Mouse (Mus musculus): ENCODE measurements at regions not wholly inside any gene's neighbourhood (a gene's known extent, or its start where the extent isn't known, plus 50 kb on each side); places are given as distances from the start of the nearest gene placed in this dataset.

DNA sequence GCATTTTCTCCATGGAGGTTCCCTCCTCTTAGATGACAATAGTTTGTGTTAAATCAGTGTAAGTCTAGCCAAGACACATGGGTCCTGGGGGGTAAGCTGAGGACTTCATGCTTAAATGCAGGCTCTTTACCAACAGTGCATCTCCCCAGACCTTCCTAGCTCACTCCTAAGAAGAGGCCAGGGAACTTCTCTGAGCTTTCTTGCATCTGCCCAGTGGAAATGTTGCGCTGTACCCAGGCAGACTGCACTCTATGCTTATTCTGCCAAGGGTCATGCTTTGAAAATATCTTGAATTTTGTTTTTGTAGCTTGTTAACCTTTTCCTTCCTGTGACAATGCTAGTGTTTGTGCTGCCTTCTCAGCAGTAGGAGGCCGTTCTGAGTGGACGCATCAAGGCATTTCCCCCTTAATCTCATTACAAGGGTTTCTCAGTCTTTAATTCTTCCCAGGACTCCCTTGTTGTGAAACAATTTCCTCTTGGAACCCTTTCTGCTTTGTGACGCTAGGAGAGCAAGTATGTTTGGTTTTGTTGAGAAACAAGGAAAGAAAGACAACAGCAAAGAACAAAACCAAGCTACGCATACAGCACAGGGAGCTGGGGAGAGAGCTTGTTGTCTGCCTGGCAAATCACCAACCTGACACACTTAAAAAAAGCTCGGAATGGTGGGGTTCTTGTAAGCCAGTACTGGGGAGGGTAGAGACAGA is 88.3 kb upstream of the Irf2bp2 start:
- H3K79me2 ChIP-seq (replicated peaks; ENCODE audit: control insufficient read depth, extremely low read depth, insufficient read depth, poor library complexity, severe bottlenecking): no peaks in the 10 kb centered on the region
- H3K27me3 ChIP-seq (replicated peaks): no peaks in the 10 kb centered on the region
- peaks cover 16 to 23% of the 10 kb centered on the region in 2 experiments; a peak in 3 of 4 replicates for H3K4me1 ChIP-seq (ENCODE audit: control insufficient read depth in 1 of 2, insufficient read depth in 2 of 2)
- no peak overlapping the region for H3K4me3 ChIP-seq (replicated peaks in 1 of 3; ENCODE audit: low read depth in 2 of 3, low read length in 2 of 3, poor library complexity in 1 of 3)
- dilution Hi-C loops (cut with MboI; ENCODE audit: extremely low pct_ligation_motif_present, extremely low pct_unique_long_range_greater_than_20kb, low sequenced_read_pairs) (no loop called here), in situ Hi-C loops (cut with MboI; ENCODE audit: low pct_ligation_motif_present, low pct_unique_long_range_greater_than_20kb, low sequenced_read_pairs) (no loop called here)
- no peak for DNase-seq (ENCODE audit: extremely low read depth)
- peaks cover 4% of the 10 kb centered on the region for H3K9me3 ChIP-seq (replicated peaks; ENCODE audit: low read length)
- no peaks in the 10 kb centered on the region for H3K36me3 ChIP-seq (replicated peaks in 1 of 2; ENCODE audit: control insufficient read depth in 1 of 2, insufficient read depth in 1 of 2, low read length in 1 of 2)
- H3K27ac ChIP-seq (ENCODE audit: insufficient read depth, low read depth): no peak overlapping the region
- H3K4me2 ChIP-seq (ENCODE audit: insufficient read depth, low read depth, poor library complexity, severe bottlenecking): no peak overlapping the region
- TF ChIP-seq E2F4 (IDR thresholded peaks at IDR 0.05; ENCODE audit: insufficient replicate concordance, low read depth, low read length) (no peak), MAX (IDR thresholded peaks at IDR 0.05; ENCODE audit: low read length) (no peak), POLR2A (IDR thresholded peaks at IDR 0.05; ENCODE audit: low read depth, low read length) (no peak), BHLHE40 (IDR thresholded peaks at IDR 0.05; ENCODE audit: low read depth, low read length) (no peak), MAFK (IDR thresholded peaks at IDR 0.05; ENCODE audit: insufficient replicate concordance, low read length) (no peak), ZMIZ1 (IDR thresholded peaks at IDR 0.05; ENCODE audit: low read depth, low read length) (no peak)
- H3K9ac ChIP-seq (ENCODE audit: insufficient read depth, low read depth): no peak overlapping the region

DNA sequence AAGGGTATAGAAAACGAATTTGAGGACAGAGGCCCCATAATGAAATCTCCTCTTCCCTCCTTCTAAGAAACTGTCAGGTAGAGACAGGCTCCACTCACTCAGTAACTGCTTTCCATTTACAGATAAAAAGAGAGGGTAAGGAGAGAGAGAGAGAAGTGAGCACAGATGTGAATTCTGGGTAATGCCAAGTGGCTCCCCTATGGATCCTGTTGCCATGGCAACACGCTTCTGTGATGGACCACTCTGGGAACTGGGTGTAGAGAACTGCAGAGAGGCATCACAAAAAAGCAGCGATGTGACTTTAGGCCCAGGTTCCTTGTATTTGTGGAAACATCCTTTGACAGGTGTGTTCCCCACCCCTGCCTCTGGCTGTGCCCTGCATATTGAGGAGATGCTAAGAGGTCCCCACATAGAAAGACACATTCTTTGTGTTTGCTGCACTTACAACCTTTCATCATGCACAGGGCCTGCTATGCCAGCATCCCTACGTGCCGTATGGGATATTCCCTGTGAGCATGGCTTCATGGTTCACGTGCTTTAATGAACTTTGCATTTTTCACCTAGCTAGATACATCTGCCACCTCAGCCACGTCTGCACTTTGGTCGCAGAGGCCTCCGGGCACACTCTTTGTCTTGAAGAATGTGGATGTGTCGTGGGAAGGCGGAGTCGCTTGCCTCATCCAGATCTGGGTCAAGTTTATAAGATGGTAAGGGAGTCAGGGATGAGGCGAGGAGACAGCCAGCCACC is 84.4 kb upstream of the Irf2bp2 start:
- H3K9me3 ChIP-seq (replicated peaks; ENCODE audit: low read length): peaks cover 4% of the 10 kb centered on the region
- dilution Hi-C loops (cut with MboI; ENCODE audit: extremely low pct_ligation_motif_present, extremely low pct_unique_long_range_greater_than_20kb, low sequenced_read_pairs): no loop called here
- H3K4me1 ChIP-seq (ENCODE audit: control insufficient read depth in 1 of 2, insufficient read depth in 2 of 2): peaks cover under 1% of the 10 kb centered on the region in 2 experiments; a peak in 3 of 4 replicates
- H3K4me2 ChIP-seq (ENCODE audit: insufficient read depth, low read depth, poor library complexity, severe bottlenecking): no peak overlapping the region
- DNase-seq (ENCODE audit: extremely low read depth): no peak
- in situ Hi-C loops (cut with MboI; ENCODE audit: low pct_ligation_motif_present, low pct_unique_long_range_greater_than_20kb, low sequenced_read_pairs): no loop called here
- no peak overlapping the region for H3K4me3 ChIP-seq (replicated peaks in 1 of 3; ENCODE audit: low read depth in 2 of 3, low read length in 2 of 3, poor library complexity in 1 of 3)
- H3K27me3 ChIP-seq (replicated peaks): no peaks in the 10 kb centered on the region
- TF ChIP-seq USF2 (conservative IDR thresholded peaks at IDR 0.05; ENCODE audit: low read depth, low read length) (no peak), MEF2A (IDR thresholded peaks at IDR 0.05; ENCODE audit: borderline replicate concordance, low read depth, low read length) (no peak), ELF1 (IDR thresholded peaks at IDR 0.05; ENCODE audit: low read depth, low read length) (no peak), GABPA (IDR thresholded peaks at IDR 0.05; ENCODE audit: insufficient replicate concordance, low read depth, low read length) (no peak), BHLHE40 (IDR thresholded peaks at IDR 0.05; ENCODE audit: low read depth, low read length) (no peak)
- no peaks in the 10 kb centered on the region for H3K36me3 ChIP-seq (replicated peaks in 1 of 2; ENCODE audit: control insufficient read depth in 1 of 2, insufficient read depth in 1 of 2, low read length in 1 of 2)
- H3K79me2 ChIP-seq (replicated peaks; ENCODE audit: control insufficient read depth, extremely low read depth, insufficient read depth, poor library complexity, severe bottlenecking): no peaks in the 10 kb centered on the region
- no peak overlapping the region for H3K9ac ChIP-seq (ENCODE audit: insufficient read depth, low read depth)
- no peak overlapping the region for H3K27ac ChIP-seq (ENCODE audit: insufficient read depth, low read depth)

DNA sequence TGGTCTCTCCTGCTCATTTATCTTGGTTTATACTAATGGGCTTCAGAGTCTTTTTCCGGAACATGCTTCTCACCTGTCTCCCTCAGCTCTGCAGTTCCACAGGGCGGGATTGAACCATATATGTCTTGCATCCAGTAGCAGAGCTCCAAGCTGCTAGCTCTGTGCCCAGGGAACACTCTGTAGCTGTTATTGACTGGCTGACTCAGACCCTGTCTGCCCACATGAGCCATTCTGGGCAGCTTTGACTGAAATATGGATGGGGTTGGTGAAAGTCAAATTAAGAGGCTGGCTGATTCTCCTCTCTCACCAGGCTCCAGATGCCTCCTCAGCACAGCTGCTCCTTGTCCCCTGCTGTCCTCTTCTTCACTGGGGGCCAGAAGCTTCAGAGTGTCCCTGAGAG is 81.4 kb upstream of the Irf2bp2 start:
- Histone ChIP-seq H3K4me2 (ENCODE audit: insufficient read depth, low read depth, poor library complexity, severe bottlenecking) (no peak overlapping the region), H3K27ac (ENCODE audit: insufficient read depth, low read depth) (no peak overlapping the region), H3K79me2 (replicated peaks; ENCODE audit: control insufficient read depth, extremely low read depth, insufficient read depth, poor library complexity, severe bottlenecking) (no peaks in the 10 kb centered on the region), H3K36me3 (replicated peaks in 1 of 2; ENCODE audit: control insufficient read depth in 1 of 2, insufficient read depth in 1 of 2, low read length in 1 of 2) (no peaks in the 10 kb centered on the region), H3K27me3 (replicated peaks) (no peaks in the 10 kb centered on the region), H3K9me3 (replicated peaks; ENCODE audit: low read length) (peaks cover under 1% of the 10 kb centered on the region), H3K4me1 (ENCODE audit: control insufficient read depth in 1 of 2, insufficient read depth in 2 of 2) (no peaks in the 10 kb centered on the region), H3K4me3 (replicated peaks in 1 of 3; ENCODE audit: low read depth in 2 of 3, low read length in 2 of 3, poor library complexity in 1 of 3) (no peak overlapping the region), H3K9ac (ENCODE audit: insufficient read depth, low read depth) (no peak overlapping the region)
- in situ Hi-C loops (cut with MboI; ENCODE audit: low pct_ligation_motif_present, low pct_unique_long_range_greater_than_20kb, low sequenced_read_pairs): no loop called here
- TF ChIP-seq CTCF (conservative IDR thresholded peaks at IDR 0.05 in 1 of 2, IDR thresholded peaks at IDR 0.05 in 1 of 2; ENCODE audit: low read depth in 2 of 2, low read length in 2 of 2) (no peak), IRF4 (IDR thresholded peaks at IDR 0.05; ENCODE audit: low read depth, low read length) (no peak), SIN3A (IDR thresholded peaks at IDR 0.05; ENCODE audit: low read length) (no peak), E2F4 (IDR thresholded peaks at IDR 0.05; ENCODE audit: insufficient replicate concordance, low read depth, low read length) (no peak), MAFK (IDR thresholded peaks at IDR 0.05; ENCODE audit: insufficient replicate concordance, low read length) (no peak), ZKSCAN1 (IDR thresholded peaks at IDR 0.05; ENCODE audit: borderline replicate concordance, low read depth, low read length) (no peak), TCF12 (IDR thresholded peaks at IDR 0.05; ENCODE audit: low read depth, low read length) (no peak), POLR2A (IDR thresholded peaks at IDR 0.05; ENCODE audit: low read depth, low read length) (no peak), CHD1 (IDR thresholded peaks at IDR 0.05; ENCODE audit: low read depth, low read length) (no peak), ETS1 (conservative IDR thresholded peaks at IDR 0.05; ENCODE audit: low read depth, low read length) (no peak)
- dilution Hi-C loops (cut with MboI; ENCODE audit: extremely low pct_ligation_motif_present, extremely low pct_unique_long_range_greater_than_20kb, low sequenced_read_pairs): no loop called here
- no peak for DNase-seq (ENCODE audit: extremely low read depth)
